Mouse (Mus musculus): ENCODE data around the gene Gm10277. TPM values are rescaled to one million over a fixed set of nuclear protein-coding genes. Genes with fewer than 3 reads are reported as not detected.
"Not testable (repeated sequence)": the region's sequence is repeated elsewhere in the genome, so short reads cannot be mapped to it uniquely, and the experiment has no call there.

Gm10277 gene
- total RNA-seq, 2 experiments from 2014 or later = not detected

GRCm38 (mm10) chr11:77775701-77776400, 11.7 kb downstream of the Gm10277 start:
- no peak for DNase-seq (ENCODE audit: low spot score in 2 of 2)

- no peak for DNase-seq (ENCODE audit: low spot score in 2 of 2)
Measured at GRCm38 (mm10) chr11:77771879-77772713, 15.5 kb downstream of the Gm10277 start.

GRCm38 (mm10) chr11:77770346-77770745, 17.2 kb downstream of the Gm10277 start:
- no peak for DNase-seq (ENCODE audit: low spot score in 2 of 2)

- DNase-seq (ENCODE audit: low spot score in 2 of 2) = no peak
Measured at GRCm38 (mm10) chr11:77769496-77769895, 18.1 kb downstream of the Gm10277 start.

- peak in 1 of 2 experiments; percentile 35 for DNase-seq (ENCODE audit: low spot score in 2 of 2)
Measured at GRCm38 (mm10) chr11:77766351-77767001, 21.1 kb downstream of the Gm10277 start.

- no peak for DNase-seq (ENCODE audit: low spot score in 2 of 2)
Measured at GRCm38 (mm10) chr11:77765459-77765777, 22.1 kb downstream of the Gm10277 start.

GRCm38 (mm10) chr11:77764694-77765458, 22.7 kb downstream of the Gm10277 start:
- no peak for DNase-seq (ENCODE audit: low spot score in 2 of 2)

GRCm38 (mm10) chr11:77763673-77764340, 23.7 kb downstream of the Gm10277 start:
- DNase-seq (ENCODE audit: low spot score in 2 of 2) = no peak

- DNase-seq (ENCODE audit: low spot score in 2 of 2) = peak; percentile 83 to 88
Measured at GRCm38 (mm10) chr11:77762783-77763672, 24.5 kb downstream of the Gm10277 start, which contains the start of gene Myo18a. TSS of gene Myo18a (plus strand) at chr11:77763246.

- DNase-seq (ENCODE audit: low spot score in 2 of 2) = no peak
Measured at GRCm38 (mm10) chr11:77760031-77760430, 27.5 kb downstream of the Gm10277 start.

GRCm38 (mm10) chr11:77753469-77753868, 34.1 kb downstream of the Gm10277 start:
- no peak for DNase-seq (ENCODE audit: low spot score in 2 of 2)

GRCm38 (mm10) chr11:77752525-77752924, 35.0 kb downstream of the Gm10277 start:
- no peak for DNase-seq (ENCODE audit: low spot score in 2 of 2)

- DNase-seq (ENCODE audit: low spot score in 2 of 2) = no peak
Measured at GRCm38 (mm10) chr11:77748996-77749395, 38.6 kb downstream of the Gm10277 start.

GRCm38 (mm10) chr11:77747103-77747502, 40.4 kb downstream of the Gm10277 start:
- not testable (repeated sequence) for DNase-seq (ENCODE audit: low spot score in 2 of 2)

GRCm38 (mm10) chr11:77746652-77747051, 40.9 kb downstream of the Gm10277 start:
- no peak for DNase-seq (ENCODE audit: low spot score in 2 of 2)

- no peak for DNase-seq (ENCODE audit: low spot score in 2 of 2)
Measured at GRCm38 (mm10) chr11:77743966-77744365, 43.6 kb downstream of the Gm10277 start.

GRCm38 (mm10) chr11:77738555-77738954, 49.0 kb downstream of the Gm10277 start:
- no peak for DNase-seq (ENCODE audit: low spot score in 2 of 2)

GRCm38 (mm10) chr11:77737289-77737688, 50.3 kb downstream of the Gm10277 start:
- DNase-seq (ENCODE audit: low spot score in 2 of 2) = peak; percentile 67 to 79
